Mouse (Mus musculus) small intestine, adult 2 months (tissue): ENCODE results near the gene Aes. TPM values are rescaled to one million over a fixed set of nuclear protein-coding genes. Genes with fewer than 3 reads are reported as not detected.
A peak's percentile ranks its signal among the peaks of the same experiment; 100 is the strongest.

Experiments used
- H3K27ac ChIP-seq: fragments of 200-500 bp; 2 replicates; pipeline ENCODE4 v1.5.1; 2012; ENCODE audit warnings: low read depth, low read length, control low read depth, inconsistent platforms; ENCODE audit not compliant: insufficient read depth
- H3K27me3 ChIP-seq: fragments of 200-500 bp; 2 replicates; pipeline ENCODE4 v1.6.1; 2012; ENCODE audit warnings: mild to moderate bottlenecking, moderate library complexity, low read length, inconsistent platforms; ENCODE audit not compliant: control insufficient read depth, insufficient read depth
- H3K36me3 ChIP-seq: fragments of 200-500 bp; 2 replicates; pipeline ENCODE4 v1.6.1; 2012; ENCODE audit warnings: mild to moderate bottlenecking, low read length, control low read depth, inconsistent platforms; ENCODE audit not compliant: control insufficient read depth, insufficient read depth
- H3K4me1 ChIP-seq: fragments of 200-500 bp; 2 replicates; pipeline ENCODE4 v1.6.1; 2012; ENCODE audit warnings: low read length, inconsistent platforms, mixed read lengths; ENCODE audit not compliant: control insufficient read depth, insufficient read depth, insufficient read length
- H3K4me3 ChIP-seq: fragments of 200-500 bp; 2 replicates; pipeline ENCODE4 v1.5.1; 2012; ENCODE audit warnings: low read depth, mild to moderate bottlenecking, control low read depth, inconsistent platforms, low read length, moderate library complexity
- CTCF ChIP-seq: fragments of 200-500 bp; IDR thresholded peaks from 2 replicates; pipeline ENCODE4 v1.5.1; 2012; ENCODE audit warnings: low read depth, mild to moderate bottlenecking, control low read depth, inconsistent platforms, low read length, moderate library complexity, mixed read lengths; ENCODE audit not compliant: insufficient replicate concordance, insufficient read length; ENCODE audit errors: extremely low read depth
- POLR2A ChIP-seq: fragments of 200-500 bp; IDR thresholded peaks from 2 replicates; pipeline ENCODE4 v1.6.1; 2012; ENCODE audit warnings: low read depth, mild to moderate bottlenecking, control low read depth, inconsistent platforms, low read length, moderate library complexity
- WGBS: fragments of 180-500 bp; shearing (Covaris S2); methylation state at CpG from one replicate; pipeline ENCODE4 v1.1.7; 2018; 5-methylcytosine and 5-hydroxymethylcytosine counted together
- polyA plus RNA-seq: library from polyadenylated mRNA; depleted of rRNA; stranded (reverse); fragments of >200 nt; gene quantifications from 2 replicates; pipeline ENCODE4 v1.2.3, GENCODE M21; 2012

Gene Aes
- polyA plus RNA-seq, 1 experiment: 3,003 TPM

DNA sequence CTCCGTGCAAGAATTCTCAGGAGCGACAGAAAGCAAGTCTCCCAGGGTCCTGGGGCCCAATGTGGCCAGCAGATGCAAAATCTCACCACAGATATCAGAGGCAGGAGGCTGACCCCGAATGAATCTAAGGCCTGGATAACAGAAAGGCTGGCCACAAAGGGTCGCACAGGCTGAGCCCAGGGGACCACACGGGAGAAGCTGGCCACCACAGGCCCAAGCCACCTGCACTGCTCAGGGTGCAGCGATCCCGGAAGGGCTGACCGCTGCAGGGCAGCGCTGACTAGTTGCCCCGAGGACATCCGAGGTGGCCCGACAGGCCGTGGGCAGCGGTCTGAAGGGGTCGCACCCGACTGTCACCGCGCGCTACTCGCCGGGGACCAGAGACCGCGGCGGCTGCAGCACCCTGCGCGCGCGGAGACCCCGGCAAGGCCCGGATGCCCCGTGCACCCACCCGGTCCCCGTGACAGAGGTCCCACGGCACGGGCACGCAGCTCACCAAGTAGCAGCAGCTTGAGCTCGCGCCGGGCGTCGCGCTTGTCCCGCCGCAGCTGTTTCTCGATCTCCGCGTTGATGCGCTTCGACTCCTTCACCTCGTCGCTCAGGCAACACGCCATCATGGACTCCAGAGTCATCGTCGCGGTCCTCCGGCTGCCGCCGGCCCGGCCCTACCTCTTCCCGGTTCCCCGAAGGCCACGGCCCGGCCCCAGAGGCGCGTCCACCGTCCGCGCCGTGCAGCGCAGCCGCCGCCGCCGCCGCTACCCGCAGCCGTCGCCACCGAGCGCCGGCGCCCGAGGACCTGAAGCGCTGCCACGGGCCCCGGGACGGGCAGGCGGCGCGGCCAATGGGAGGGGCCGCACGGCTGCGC is 14.8 kb upstream of the Aes start:
- peak; percentile 77; the same call in 1 of the 2 replicates for TF ChIP-seq POLR2A
- TF ChIP-seq CTCF: no peak
- H3K27me3 ChIP-seq: no peaks in the 10 kb centered on the region
- peaks cover 26% of the 10 kb centered on the region for H3K36me3 ChIP-seq
- peaks cover 36% of the 10 kb centered on the region for H3K4me1 ChIP-seq
- peak overlapping the region; percentile 84 for H3K4me3 ChIP-seq
- peak overlapping the region; percentile 98 for H3K27ac ChIP-seq
- WGBS: under 1% methylated on average over 93 of the region's 93 CpGs

- TF ChIP-seq CTCF (no peak), POLR2A (no peak; the same call in 1 of the 2 replicates)
- Histone ChIP-seq H3K4me1 (peaks cover 35% of the 10 kb centered on the region), H3K36me3 (peaks cover 19% of the 10 kb centered on the region), H3K27me3 (no peaks in the 10 kb centered on the region), H3K27ac (peak within 1 kb of the TSS; percentile 98), H3K4me3 (peak within 1 kb of the TSS; percentile 84)
- WGBS: under 1% methylated on average over 59 of the region's 59 CpGs
Measured at GRCm38 (mm10) chr10:81545161-81545747, 14.0 kb upstream of the Aes start, which contains the start of gene Gna11. Gna11 (minus strand) TSS chr10:81545190.

- Histone ChIP-seq H3K36me3 (peaks cover 12% of the 10 kb centered on the region), H3K4me1 (peaks cover 29% of the 10 kb centered on the region), H3K27me3 (no peaks in the 10 kb centered on the region), H3K4me3 (peak overlapping the region; percentile 27), H3K27ac (peak overlapping the region; percentile 99)
- 0 out of 2 replicates have a peak, but pooled peaks have one; percentile 30 for TF ChIP-seq POLR2A
- no peak for TF ChIP-seq CTCF
- WGBS: 40% methylated on average over 5 of the region's 5 CpGs
Measured at GRCm38 (mm10) chr10:81546332-81546731, 13.0 kb upstream of the Aes start.

DNA sequence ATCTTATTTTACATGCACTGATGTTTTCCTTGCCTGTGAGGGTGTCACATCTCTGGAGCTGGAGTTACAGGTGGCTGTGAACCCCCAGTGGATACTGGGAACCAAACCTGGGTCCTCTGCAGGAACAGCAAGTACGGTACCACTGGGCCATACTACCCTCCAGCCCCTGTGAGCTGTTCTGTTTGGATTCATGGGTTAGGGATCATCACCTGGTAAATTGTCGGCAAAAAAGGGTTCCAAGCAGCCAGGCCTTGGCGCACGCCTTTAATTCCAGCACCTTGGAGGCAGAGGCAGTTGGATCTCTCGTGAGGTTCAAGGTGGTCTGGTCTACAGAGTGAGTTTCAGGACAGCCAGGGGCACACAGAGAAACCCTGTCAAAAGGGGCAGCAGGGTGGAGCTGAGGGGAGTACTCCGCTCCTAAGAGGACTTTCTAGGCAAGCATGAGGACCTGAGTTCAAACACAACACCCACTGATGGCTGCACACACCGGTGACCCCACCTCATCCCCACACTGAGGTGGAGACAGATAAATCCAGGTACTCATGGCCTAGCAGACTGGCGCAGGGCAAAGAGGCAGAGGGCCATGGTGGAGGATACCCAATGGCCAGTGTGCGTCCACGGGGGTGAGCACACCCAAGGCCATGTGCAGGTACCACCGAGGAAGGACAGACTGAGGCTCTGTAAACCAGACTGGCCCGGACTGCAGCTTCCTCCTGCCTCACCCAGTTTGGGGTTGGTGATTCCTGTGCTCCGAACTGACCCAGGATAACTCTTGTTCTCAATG is 12.3 kb upstream of the Aes start:
- 57% methylated on average over 13 of the region's 13 CpGs for WGBS
- Histone ChIP-seq H3K4me1 (peaks cover 29% of the 10 kb centered on the region), H3K27me3 (no peaks in the 10 kb centered on the region), H3K4me3 (no peak overlapping the region), H3K36me3 (peaks cover 11% of the 10 kb centered on the region), H3K27ac (peak overlapping the region; percentile 99)
- TF ChIP-seq POLR2A (no peak), CTCF (no peak)

GRCm38 (mm10) chr10:81548944-81549343 is 10.3 kb upstream of the Aes start:
- 27% methylated on average over 5 of the region's 5 CpGs for WGBS

DNA sequence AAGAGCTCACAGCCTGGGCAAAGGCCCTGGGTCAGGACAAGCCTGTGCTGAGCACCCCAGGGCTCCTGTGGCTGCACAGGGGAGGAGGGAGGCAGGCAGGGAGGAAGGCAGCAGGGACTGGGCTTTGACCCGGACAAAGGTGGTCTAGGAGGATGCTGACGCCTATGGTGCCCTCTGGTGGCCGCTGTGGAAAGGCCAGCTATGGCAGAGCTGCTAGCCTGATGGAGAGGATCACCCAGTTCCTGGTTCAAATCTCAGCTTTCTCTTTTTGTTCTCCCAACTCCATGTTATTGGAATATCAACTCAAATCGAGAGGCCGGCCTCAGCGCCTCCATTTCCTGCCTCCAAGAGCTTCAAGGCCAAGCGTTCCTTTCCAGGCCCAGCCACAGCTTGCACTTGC is 9.0 kb upstream of the Aes start:
- 15% methylated on average over 7 of the region's 7 CpGs for WGBS
- Histone ChIP-seq H3K27me3 (no peaks in the 10 kb centered on the region), H3K4me3 (no peak overlapping the region), H3K36me3 (no peaks in the 10 kb centered on the region), H3K4me1 (peaks cover 29% of the 10 kb centered on the region), H3K27ac (peak overlapping the region; percentile 95)
- TF ChIP-seq CTCF (peak; percentile 82), POLR2A (peak; percentile 25; the same call in 1 of the 2 replicates)

More at GRCm38 (mm10) chr10:81548944-81549343, 10.3 kb upstream of the Aes start:
- no peak overlapping the region for H3K4me3 ChIP-seq
- no peaks in the 10 kb centered on the region for H3K36me3 ChIP-seq
- peak overlapping the region; percentile 96 for H3K27ac ChIP-seq
- peaks cover 29% of the 10 kb centered on the region for H3K4me1 ChIP-seq
- H3K27me3 ChIP-seq: no peaks in the 10 kb centered on the region
- TF ChIP-seq CTCF (no peak), POLR2A (peak; percentile 31; the same call in 1 of the 2 replicates)

GRCm38 (mm10) chr10:81551597-81552102 is 7.6 kb upstream of the Aes start:
- TF ChIP-seq POLR2A: no peak; the same call in 1 of the 2 replicates
- TF ChIP-seq CTCF: peak; percentile 100
- Histone ChIP-seq H3K36me3 (no peaks in the 10 kb centered on the region), H3K4me3 (no peak overlapping the region), H3K4me1 (peaks cover 27% of the 10 kb centered on the region), H3K27me3 (no peaks in the 10 kb centered on the region), H3K27ac (0 out of 2 replicates have a peak overlapping the region, but pooled peaks have one; percentile 1)
- WGBS: 2% methylated on average over 12 of the region's 12 CpGs
